Mouse (Mus musculus) ES-Bruce4 (cell line): ENCODE data around the gene Vsig10.

Source experiments
- CTCF ChIP-seq: IDR thresholded peaks from one replicate; pipeline ENCODE4 v1.8.1; 2011; ENCODE audit warnings: low read depth, low read length
- EP300 ChIP-seq: IDR thresholded peaks from 2 replicates; pipeline ENCODE4 v1.6.1; 2011; ENCODE audit warnings: low read depth, low read length; ENCODE audit not compliant: insufficient read depth

GRCm38 (mm10) chr5:117358248-117358630 lies 39.4 kb downstream of the Vsig10 start:
- TF ChIP-seq CTCF (no peak), EP300 (no peak)
